Mouse (Mus musculus): Measurements from ENCODE around the gene Ppp1r2. TPM values are rescaled to one million over a fixed set of nuclear protein-coding genes. Genes with fewer than 3 reads are reported as not detected.

Ppp1r2 gene
- polyA plus RNA-seq, 1 experiment from 2014 or later, result 92.6 TPM

DNA sequence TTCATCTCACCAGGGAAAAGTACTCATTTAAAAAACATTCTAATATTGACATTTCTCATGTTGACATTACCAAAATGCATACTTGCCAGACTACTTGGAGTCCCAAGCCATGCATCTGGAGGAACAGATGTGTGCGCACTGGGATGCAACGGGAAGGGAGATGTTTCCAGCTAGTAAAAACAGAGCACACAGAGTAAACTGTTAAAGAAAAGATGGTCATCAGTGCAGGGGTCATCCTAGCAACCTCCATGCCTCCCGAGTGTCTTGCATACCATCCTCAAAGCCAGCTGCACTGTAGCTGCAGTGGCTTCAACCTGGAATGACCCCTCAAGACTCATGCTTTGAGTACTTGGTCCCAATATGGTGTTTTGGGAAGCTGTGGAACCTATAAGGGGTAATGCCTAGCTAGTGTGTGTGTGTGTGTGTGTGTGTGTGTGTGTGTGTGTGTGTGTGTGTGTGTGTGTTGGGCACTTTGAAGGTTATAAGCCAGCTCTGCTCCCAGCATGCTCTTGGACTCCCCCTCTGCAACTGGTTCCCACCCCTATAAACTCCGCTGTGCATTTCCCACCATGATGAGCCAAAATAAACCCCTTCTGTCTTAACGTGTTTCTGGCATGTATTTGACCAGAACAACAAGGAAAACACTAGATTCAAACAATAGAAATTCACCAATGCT is 42.4 kb downstream of the Ppp1r2 start:
- Histone ChIP-seq H3K36me3 (no peaks in the 10 kb centered on the region), H3K9me3 (peaks cover 14% of the 10 kb centered on the region; the same call in 1 of the 2 replicates), H3K27me3 (replicated peaks) (no peaks in the 10 kb centered on the region; the same call in 1 of the 2 replicates), H3K4me1 (peaks cover 23% of the 10 kb centered on the region), H3K4me3 (no peak overlapping the region), H3K9ac (no peak overlapping the region), H3K27ac (replicated peaks) (no peak overlapping the region), H3K4me2 (no peak overlapping the region; the same call in 1 of the 2 replicates)
- 67% methylated on average over 5 of the region's 5 CpGs for WGBS
- ATAC-seq (ENCODE audit: extremely low read depth, insufficient number of reproducible peaks, low FRiP score, low TSS enrichment), result no peak

- H3K9ac ChIP-seq, result no peak overlapping the region
- peaks cover 14% of the 10 kb centered on the region; the same call in 1 of the 2 replicates for H3K9me3 ChIP-seq
- no peaks in the 10 kb centered on the region for H3K36me3 ChIP-seq
- no peak overlapping the region for H3K27ac ChIP-seq (replicated peaks)
- peaks cover 23% of the 10 kb centered on the region for H3K4me1 ChIP-seq
- no peak overlapping the region for H3K4me2 ChIP-seq
- no peak for ATAC-seq (ENCODE audit: extremely low read depth, insufficient number of reproducible peaks, low FRiP score, low TSS enrichment)
- WGBS, result 70% methylated on average over 5 of the region's 5 CpGs
- H3K4me3 ChIP-seq, result no peak overlapping the region
- no peaks in the 10 kb centered on the region; the same call in 1 of the 2 replicates for H3K27me3 ChIP-seq (replicated peaks)
Measured at GRCm38 (mm10) chr16:31231591-31231990, 43.5 kb downstream of the Ppp1r2 start.

DNA sequence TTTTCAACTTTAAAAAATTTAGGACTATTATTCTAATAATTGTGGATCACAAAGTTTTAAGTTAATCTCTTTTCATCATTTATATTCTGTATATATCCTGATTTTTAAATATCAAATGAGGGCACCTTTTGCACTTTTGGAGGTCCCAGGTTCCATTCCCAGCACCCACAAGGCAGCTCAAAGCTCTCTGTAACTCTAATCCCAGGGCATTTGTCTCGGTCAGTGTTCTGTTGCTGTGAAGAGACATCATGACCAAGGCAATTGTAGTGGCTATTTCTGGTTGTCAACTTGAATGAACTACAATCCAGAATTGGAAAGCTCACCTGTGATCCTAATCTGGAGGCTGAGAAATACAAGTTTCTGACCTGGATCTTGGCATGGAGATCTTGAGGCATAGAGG is 47.3 kb downstream of the Ppp1r2 start:
- WGBS, result 74% methylated on average over 1 of the region's 1 CpGs

DNA sequence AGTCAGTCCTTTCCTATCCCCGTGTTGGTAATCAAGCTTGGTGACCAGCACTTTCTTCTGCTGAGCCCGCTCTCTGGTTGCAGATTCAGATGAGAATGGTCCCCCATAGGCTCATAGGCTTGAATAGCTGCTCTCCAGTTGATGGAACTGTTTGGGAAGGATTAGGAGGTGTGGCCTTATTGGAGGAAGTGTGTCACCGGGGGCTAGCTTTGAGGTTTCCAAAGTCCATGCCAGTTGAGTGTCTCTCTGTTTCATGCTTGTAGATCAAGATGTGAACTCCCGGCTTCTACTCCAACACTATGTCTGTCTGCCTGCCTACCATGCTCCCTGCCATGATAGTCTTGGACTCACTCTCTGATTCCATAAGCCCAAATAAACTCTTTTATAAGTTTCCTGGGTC is 59.8 kb downstream of the Ppp1r2 start:
- Histone ChIP-seq H3K27ac (replicated peaks) (no peak overlapping the region), H3K36me3 (no peaks in the 10 kb centered on the region), H3K4me1 (no peaks in the 10 kb centered on the region), H3K4me2 (no peak overlapping the region), H3K9me3 (no peaks in the 10 kb centered on the region), H3K27me3 (replicated peaks) (no peaks in the 10 kb centered on the region), H3K9ac (no peak overlapping the region), H3K4me3 (no peak overlapping the region)
- WGBS, result 85% methylated on average over 4 of the region's 4 CpGs
- no peak for ATAC-seq (ENCODE audit: extremely low read depth, insufficient number of reproducible peaks, low FRiP score, low TSS enrichment)

More for the DNA sequence above, 47.3 kb downstream of the Ppp1r2 start:
- Histone ChIP-seq H3K4me2 (no peak overlapping the region), H3K9me3 (peaks cover 14% of the 10 kb centered on the region; the same call in 1 of the 2 replicates), H3K4me3 (no peak overlapping the region), H3K27me3 (replicated peaks) (no peaks in the 10 kb centered on the region), H3K36me3 (no peaks in the 10 kb centered on the region), H3K9ac (no peak overlapping the region), H3K4me1 (no peaks in the 10 kb centered on the region), H3K27ac (replicated peaks) (no peak overlapping the region)
- ATAC-seq (ENCODE audit: extremely low read depth, insufficient number of reproducible peaks, low FRiP score, low TSS enrichment), result no peak

DNA sequence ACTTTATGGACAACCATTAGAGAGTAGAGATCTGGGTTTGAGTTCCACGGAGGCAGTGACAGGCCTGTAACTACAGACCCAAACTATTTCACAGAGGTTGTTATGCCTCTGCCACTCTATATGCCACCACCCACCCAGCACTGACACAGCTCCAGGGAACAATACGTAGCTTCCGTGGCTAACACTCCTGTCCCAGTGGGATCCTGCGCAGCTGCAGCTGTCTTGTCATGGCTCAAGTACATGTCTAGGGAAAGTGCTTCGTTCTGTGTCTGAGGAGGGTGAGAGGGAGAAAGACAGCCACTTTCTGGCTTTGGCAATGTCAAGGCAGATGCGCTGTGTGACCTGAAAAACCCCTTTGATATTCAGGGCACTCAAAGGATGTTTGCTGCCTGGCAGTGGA is 61.6 kb downstream of the Ppp1r2 start:
- peaks cover 8% of the 10 kb centered on the region for H3K4me1 ChIP-seq
- 84% methylated on average over 6 of the region's 6 CpGs for WGBS
- H3K27ac ChIP-seq (replicated peaks), result no peak overlapping the region
- no peak overlapping the region for H3K4me3 ChIP-seq
- H3K36me3 ChIP-seq, result no peaks in the 10 kb centered on the region
- no peak overlapping the region for H3K4me2 ChIP-seq
- H3K9ac ChIP-seq, result no peak overlapping the region
- no peak for ATAC-seq (ENCODE audit: extremely low read depth, insufficient number of reproducible peaks, low FRiP score, low TSS enrichment)
- H3K27me3 ChIP-seq (replicated peaks), result no peaks in the 10 kb centered on the region
- no peaks in the 10 kb centered on the region for H3K9me3 ChIP-seq

DNA sequence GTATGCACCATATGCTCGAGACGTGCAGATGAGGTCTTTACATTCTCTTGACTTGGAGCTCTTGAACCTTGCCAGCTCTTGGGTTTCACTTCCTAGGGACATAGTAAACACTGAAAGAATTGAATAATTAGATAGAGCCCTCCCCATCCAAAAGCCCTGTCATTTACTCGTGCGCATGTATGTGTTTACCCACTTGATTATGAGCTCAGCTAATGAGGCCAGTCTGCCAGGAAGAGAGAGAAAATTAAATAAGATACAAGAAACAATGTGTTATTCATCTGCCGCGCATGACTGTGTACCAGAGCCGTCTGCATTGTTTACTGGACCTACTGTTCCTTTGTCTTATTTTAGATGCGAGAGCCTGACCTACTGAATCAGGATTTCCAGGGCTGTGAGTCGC is 63.6 kb downstream of the Ppp1r2 start:
- no peak overlapping the region for H3K27ac ChIP-seq (replicated peaks)
- no peak for ATAC-seq (ENCODE audit: extremely low read depth, insufficient number of reproducible peaks, low FRiP score, low TSS enrichment)
- 70% methylated on average over 9 of the region's 9 CpGs for WGBS
- H3K27me3 ChIP-seq (replicated peaks), result no peaks in the 10 kb centered on the region
- peaks cover 8% of the 10 kb centered on the region for H3K4me1 ChIP-seq
- no peaks in the 10 kb centered on the region for H3K36me3 ChIP-seq
- no peak overlapping the region for H3K4me3 ChIP-seq
- H3K4me2 ChIP-seq, result no peak overlapping the region
- no peak overlapping the region for H3K9ac ChIP-seq
- no peaks in the 10 kb centered on the region for H3K9me3 ChIP-seq

DNA sequence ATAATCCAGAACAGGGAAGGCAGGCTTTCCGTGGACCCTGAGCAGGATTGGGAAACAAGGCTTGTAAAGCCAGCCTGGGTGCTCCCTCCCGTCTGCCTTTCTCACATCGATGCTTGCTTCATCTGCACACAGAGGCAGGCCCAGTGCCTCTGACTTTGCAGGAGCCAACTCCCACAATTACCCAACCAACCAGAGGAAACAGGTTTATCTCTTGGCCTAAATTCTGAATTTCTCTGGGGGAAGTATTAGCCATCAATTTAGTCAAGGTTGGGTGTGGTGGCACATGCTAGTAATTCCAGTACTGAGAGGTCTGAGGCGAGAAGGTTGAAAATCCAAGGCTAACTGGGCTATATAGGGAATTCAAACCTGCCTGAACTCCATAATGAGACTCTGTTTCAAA is 64.6 kb downstream of the Ppp1r2 start:
- WGBS, result 58% methylated on average over 4 of the region's 4 CpGs
- no peak for ATAC-seq (ENCODE audit: extremely low read depth, insufficient number of reproducible peaks, low FRiP score, low TSS enrichment)

DNA sequence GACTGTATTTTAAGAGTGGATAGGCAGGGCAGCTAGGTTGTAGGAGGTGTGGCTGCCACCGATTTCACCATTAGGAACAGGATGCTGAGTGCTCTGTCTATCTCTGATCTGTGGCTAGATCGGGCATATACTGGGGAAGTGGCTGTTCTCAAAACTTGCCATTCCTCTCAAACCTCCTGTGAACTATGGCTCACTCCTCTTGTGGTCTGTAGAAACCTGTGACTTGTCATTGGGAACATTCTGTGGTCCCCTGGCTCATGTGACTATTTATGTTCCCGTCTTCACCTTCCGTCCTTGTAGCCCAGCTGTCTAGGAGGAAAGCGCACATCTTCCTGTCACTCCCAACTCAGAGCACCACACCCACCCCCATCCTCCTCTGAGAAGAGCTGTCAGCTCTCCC is 65.2 kb downstream of the Ppp1r2 start:
- H3K27me3 ChIP-seq (replicated peaks), result no peaks in the 10 kb centered on the region
- ATAC-seq (ENCODE audit: extremely low read depth, insufficient number of reproducible peaks, low FRiP score, low TSS enrichment), result no peak
- WGBS, result 38% methylated on average over 5 of the region's 5 CpGs
- no peaks in the 10 kb centered on the region for H3K9me3 ChIP-seq
- H3K27ac ChIP-seq (replicated peaks), result no peak overlapping the region
- H3K36me3 ChIP-seq, result no peaks in the 10 kb centered on the region
- H3K4me1 ChIP-seq, result peaks cover 8% of the 10 kb centered on the region
- H3K9ac ChIP-seq, result no peak overlapping the region
- no peak overlapping the region for H3K4me3 ChIP-seq
- H3K4me2 ChIP-seq, result no peak overlapping the region

More for the DNA sequence above, 64.6 kb downstream of the Ppp1r2 start:
- Histone ChIP-seq H3K9ac (no peak overlapping the region), H3K36me3 (no peaks in the 10 kb centered on the region), H3K27ac (replicated peaks) (no peak overlapping the region), H3K4me1 (peaks cover 8% of the 10 kb centered on the region), H3K27me3 (replicated peaks) (no peaks in the 10 kb centered on the region), H3K4me3 (no peak overlapping the region), H3K4me2 (no peak overlapping the region), H3K9me3 (no peaks in the 10 kb centered on the region)

DNA sequence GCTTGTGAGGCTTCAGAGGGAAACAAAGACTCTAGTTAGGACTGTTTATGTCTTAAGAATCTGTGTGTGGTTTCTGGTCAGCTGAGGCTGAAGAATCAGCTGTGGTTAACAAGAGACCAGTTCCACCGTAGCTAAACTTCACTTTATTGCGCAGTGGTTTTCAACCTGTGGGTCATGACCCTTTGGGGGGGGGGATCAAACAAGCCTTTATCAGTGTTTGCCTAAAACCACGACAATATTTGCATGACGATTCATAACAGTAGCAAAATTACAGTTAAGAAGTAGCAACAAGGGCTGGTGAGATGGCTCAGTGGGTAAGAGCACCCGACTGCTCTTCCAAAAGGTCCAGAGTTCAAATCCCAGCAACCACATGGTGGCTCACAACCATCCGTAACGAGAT is 69.4 kb downstream of the Ppp1r2 start:
- 80% methylated on average over 7 of the region's 7 CpGs for WGBS
- Histone ChIP-seq H3K27ac (replicated peaks) (no peak overlapping the region), H3K9ac (no peak overlapping the region), H3K27me3 (replicated peaks) (no peaks in the 10 kb centered on the region), H3K4me2 (no peak overlapping the region), H3K36me3 (no peaks in the 10 kb centered on the region), H3K9me3 (no peaks in the 10 kb centered on the region), H3K4me1 (peaks cover 14% of the 10 kb centered on the region), H3K4me3 (no peak overlapping the region)
- ATAC-seq (ENCODE audit: extremely low read depth, insufficient number of reproducible peaks, low FRiP score, low TSS enrichment), result no peak

DNA sequence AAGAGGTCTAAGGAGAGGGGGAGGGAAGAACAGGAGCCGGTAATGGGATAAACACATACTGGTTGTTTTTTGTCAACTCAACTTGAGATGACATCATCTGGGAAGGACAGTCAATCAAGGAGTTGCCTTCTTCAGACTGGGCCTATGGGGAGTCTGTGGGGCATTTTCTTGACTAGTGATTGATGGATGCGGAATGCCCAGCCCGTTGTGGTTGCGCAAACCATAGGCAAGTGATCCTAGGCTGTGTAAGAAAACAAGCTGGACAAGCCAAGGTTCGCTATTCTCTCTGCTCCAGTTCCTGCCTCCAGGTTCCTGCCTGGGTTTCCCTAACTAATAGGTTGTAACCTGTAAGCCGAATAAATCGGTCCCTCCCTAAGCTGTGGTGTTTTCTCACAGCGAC is 69.9 kb downstream of the Ppp1r2 start:
- 83% methylated on average over 8 of the region's 8 CpGs for WGBS
- ATAC-seq (ENCODE audit: extremely low read depth, insufficient number of reproducible peaks, low FRiP score, low TSS enrichment), result no peak
- Histone ChIP-seq H3K36me3 (no peaks in the 10 kb centered on the region), H3K4me3 (no peak overlapping the region), H3K4me2 (no peak overlapping the region), H3K27ac (replicated peaks) (no peak overlapping the region), H3K27me3 (replicated peaks) (no peaks in the 10 kb centered on the region), H3K9ac (no peak overlapping the region), H3K4me1 (peaks cover 14% of the 10 kb centered on the region), H3K9me3 (no peaks in the 10 kb centered on the region)

DNA sequence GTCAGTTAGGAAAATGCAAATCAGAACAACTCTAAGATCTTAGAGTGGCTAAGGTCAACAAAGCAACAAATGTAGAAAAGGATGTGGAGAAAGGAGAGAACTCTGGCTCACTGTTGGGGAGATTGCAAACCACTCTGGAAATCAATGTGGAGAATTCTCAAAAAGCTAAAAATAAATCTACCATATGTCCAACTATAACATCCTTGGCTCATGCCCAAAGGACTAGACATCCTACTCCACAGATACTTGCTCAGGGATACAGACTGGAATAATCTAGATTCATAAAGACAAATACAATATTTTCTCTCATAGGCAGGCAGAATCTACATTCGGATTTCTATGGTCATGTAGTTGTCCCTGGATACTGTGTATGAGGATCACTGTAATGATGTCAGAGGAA is 70.9 kb downstream of the Ppp1r2 start:
- H3K27ac ChIP-seq (replicated peaks), result no peak overlapping the region
- no peak for ATAC-seq (ENCODE audit: extremely low read depth, insufficient number of reproducible peaks, low FRiP score, low TSS enrichment)
- H3K36me3 ChIP-seq, result no peaks in the 10 kb centered on the region
- 73% methylated on average over 1 of the region's 1 CpGs for WGBS
- no peak overlapping the region for H3K9ac ChIP-seq
- H3K27me3 ChIP-seq (replicated peaks), result no peaks in the 10 kb centered on the region
- H3K4me3 ChIP-seq, result no peak overlapping the region
- peaks cover 19% of the 10 kb centered on the region for H3K4me1 ChIP-seq
- no peaks in the 10 kb centered on the region for H3K9me3 ChIP-seq
- H3K4me2 ChIP-seq, result no peak overlapping the region

DNA sequence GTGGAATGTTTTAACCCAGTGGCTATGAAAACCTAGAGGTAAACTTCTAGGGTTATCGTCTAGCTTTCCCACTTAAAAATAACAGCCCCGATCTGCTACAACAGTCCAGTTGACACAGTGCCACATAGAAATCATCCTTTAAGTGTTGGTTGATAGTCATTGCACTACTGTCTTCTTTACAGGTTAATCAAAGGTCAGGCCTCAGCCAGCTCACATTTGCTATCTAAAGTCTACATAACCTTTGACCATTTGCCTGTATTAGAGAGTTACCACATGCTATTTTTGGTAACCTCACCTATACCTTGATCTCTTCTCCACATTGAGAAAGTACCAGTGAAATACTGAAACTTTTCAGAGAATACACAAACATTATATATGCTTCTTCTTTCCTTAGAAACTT is 73.4 kb downstream of the Ppp1r2 start:
- no peaks in the 10 kb centered on the region for H3K27me3 ChIP-seq (replicated peaks)
- no peaks in the 10 kb centered on the region for H3K9me3 ChIP-seq
- no peaks in the 10 kb centered on the region for H3K36me3 ChIP-seq
- no peak for ATAC-seq (ENCODE audit: extremely low read depth, insufficient number of reproducible peaks, low FRiP score, low TSS enrichment)
- peaks cover 25% of the 10 kb centered on the region for H3K4me1 ChIP-seq
- H3K27ac ChIP-seq (replicated peaks), result peak overlapping the region; percentile 62; the same call in 1 of the 2 replicates
- no peak overlapping the region for H3K9ac ChIP-seq
- peak overlapping the region; percentile 80 for H3K4me2 ChIP-seq
- peak overlapping the region; percentile 93 for H3K4me3 ChIP-seq
- 75% methylated on average over 2 of the region's 2 CpGs for WGBS
